Mouse (Mus musculus): ENCODE data around the gene Rab5c.

DNA sequence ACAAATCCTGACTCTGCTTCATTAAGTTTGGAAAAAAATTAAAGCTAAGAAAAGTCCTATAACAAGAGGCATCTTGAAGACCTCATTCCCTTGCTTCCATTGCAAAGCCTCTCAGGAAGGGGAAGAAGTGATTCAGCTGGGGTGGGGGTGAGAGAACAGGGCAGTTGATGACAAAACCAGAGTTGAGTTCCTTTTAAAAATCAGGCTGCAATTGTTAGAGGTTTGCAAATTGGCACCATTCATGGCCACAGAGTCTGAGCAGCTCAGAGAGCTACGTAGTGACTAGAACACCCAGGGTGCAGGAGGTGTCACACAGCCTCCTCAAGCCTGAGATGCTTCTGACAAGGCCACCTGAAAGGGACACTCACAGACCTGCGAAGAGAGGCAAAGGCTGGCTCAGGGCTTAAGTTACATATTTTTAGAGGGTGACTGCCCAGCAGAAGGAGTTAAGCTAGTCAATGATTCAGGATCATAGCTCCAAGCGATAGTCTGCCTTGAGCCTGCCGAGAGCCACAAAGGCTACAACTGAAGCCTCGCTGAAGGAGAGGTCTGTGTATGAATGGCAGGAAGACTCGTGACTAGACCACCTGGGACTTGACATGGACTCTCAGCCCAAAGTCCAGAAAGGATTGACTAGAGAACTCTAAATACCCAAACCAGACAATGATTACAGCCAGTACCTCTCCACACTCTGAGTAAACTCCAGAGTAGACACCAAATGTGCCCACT lies 7.4 kb downstream of the Rab5c start:
- TF ChIP-seq CTCF (conservative IDR thresholded peaks at IDR 0.05; ENCODE audit: insufficient read depth, insufficient read length, low read depth, low read length): no peak
- TF ChIP-seq POLR2A (IDR thresholded peaks at IDR 0.05; ENCODE audit: low read depth, low read length): no peak
